Mouse (Mus musculus) urinary bladder, postnatal 10 days (tissue): ENCODE data around the gene Spock2.

Source experiments
- DNase-seq: peaks from one replicate; pipeline ENCODE4 v3.0.0; 2022; ENCODE audit warnings: low spot score

Gene Spock2

GRCm38 (mm10) chr10:60106146-60106530, at the start of gene Spock2:
Gene Spock2 (plus strand): TSS chr10:60106219.
- no peak for DNase-seq

GRCm38 (mm10) chr10:60062173-60062572, 43.8 kb upstream of the Spock2 start:
- no peak for DNase-seq

GRCm38 (mm10) chr10:60062931-60063330, 43.1 kb upstream of the Spock2 start:
- no peak for DNase-seq

- DNase-seq, result no peak
Observed at GRCm38 (mm10) chr10:60066524-60066923, 39.5 kb upstream of the Spock2 start.

- no peak for DNase-seq
Observed at GRCm38 (mm10) chr10:60075159-60075558, 30.9 kb upstream of the Spock2 start.

- no peak for DNase-seq
Observed at GRCm38 (mm10) chr10:60077226-60077625, 28.8 kb upstream of the Spock2 start.

GRCm38 (mm10) chr10:60077736-60078560, 28.1 kb upstream of the Spock2 start:
- no peak for DNase-seq

- DNase-seq, result no peak
Observed at GRCm38 (mm10) chr10:60078561-60078917, 27.5 kb upstream of the Spock2 start.

- no peak for DNase-seq
Observed at GRCm38 (mm10) chr10:60080171-60080570, 25.8 kb upstream of the Spock2 start.

- no peak for DNase-seq
Observed at GRCm38 (mm10) chr10:60080601-60080981, 25.4 kb upstream of the Spock2 start.

- no peak for DNase-seq
Observed at GRCm38 (mm10) chr10:60080982-60081825, 24.8 kb upstream of the Spock2 start.

- no peak for DNase-seq
Observed at GRCm38 (mm10) chr10:60081905-60082304, 24.1 kb upstream of the Spock2 start.

- DNase-seq, result no peak
Observed at GRCm38 (mm10) chr10:60084065-60084464, 22.0 kb upstream of the Spock2 start.

- no peak for DNase-seq
Observed at GRCm38 (mm10) chr10:60092311-60092710, 13.7 kb upstream of the Spock2 start.

- no peak for DNase-seq
Observed at GRCm38 (mm10) chr10:60093751-60094150, 12.3 kb upstream of the Spock2 start.

GRCm38 (mm10) chr10:60095558-60095957, 10.5 kb upstream of the Spock2 start:
- no peak for DNase-seq

- DNase-seq, result no peak
Observed at GRCm38 (mm10) chr10:60096302-60096701, 9.7 kb upstream of the Spock2 start.

GRCm38 (mm10) chr10:60097146-60097545, 8.9 kb upstream of the Spock2 start:
- no peak for DNase-seq

GRCm38 (mm10) chr10:60097774-60098173, 8.2 kb upstream of the Spock2 start:
- DNase-seq, result no peak

- no peak for DNase-seq
Observed at GRCm38 (mm10) chr10:60105391-60106145, 451 bp upstream of the Spock2 start.

- DNase-seq, result no peak
Observed at GRCm38 (mm10) chr10:60106531-60107186, 640 bp downstream of the Spock2 start.

- no peak for DNase-seq
Observed at GRCm38 (mm10) chr10:60107448-60107847, 1.4 kb downstream of the Spock2 start.
